Mouse (Mus musculus) stomach, postnatal 0 days (tissue): ENCODE results near the gene Ablim2. TPM values are rescaled to one million over a fixed set of nuclear protein-coding genes. Genes with fewer than 3 reads are reported as not detected.

Source experiments
- ATAC-seq: fragments of 200-750 bp; cut with Nextera tagmentation; 2 replicates; pipeline ENCODE4 v1.8.0; 2017; ENCODE audit not compliant: low FRiP score, low TSS enrichment
- DNase-seq: peaks from one replicate; pipeline ENCODE4 v3.0.0-alpha.2; 2016; ENCODE audit warnings: low spot score
- H3K27ac ChIP-seq: fragments of 300-500 bp; sonication (generic); replicated peaks from 2 replicates; pipeline ENCODE4 v1.5.1; 2014; ENCODE audit warnings: mild to moderate bottlenecking, control low read depth
- H3K27me3 ChIP-seq: fragments of 300-500 bp; sonication (generic); 2 replicates; pipeline ENCODE4 v1.6.1; 2014; ENCODE audit warnings: low read length; ENCODE audit not compliant: control insufficient read depth, insufficient read depth
- H3K36me3 ChIP-seq: fragments of 300-500 bp; sonication (generic); 2 replicates; pipeline ENCODE4 v1.6.1; 2014; ENCODE audit warnings: low read length, mixed read lengths; ENCODE audit not compliant: control insufficient read depth, insufficient read depth
- H3K4me1 ChIP-seq: fragments of 300-500 bp; sonication (generic); replicated peaks from 2 replicates; pipeline ENCODE4 v1.6.1; 2014; ENCODE audit warnings: antibody characterized with exemption; ENCODE audit not compliant: control insufficient read depth, insufficient read depth
- H3K4me2 ChIP-seq: fragments of 300-500 bp; sonication (generic); replicated peaks from 2 replicates; pipeline ENCODE4 v1.6.1; 2014; ENCODE audit warnings: low read depth, mild to moderate bottlenecking, control low read depth, moderate library complexity
- H3K4me3 ChIP-seq: fragments of 300-500 bp; sonication (generic); 2 replicates; pipeline ENCODE4 v1.5.1; 2014; ENCODE audit warnings: low read depth, low read length, control low read depth
- H3K9ac ChIP-seq: fragments of 300-500 bp; sonication (generic); 2 replicates; pipeline ENCODE4 v1.6.1; 2014; ENCODE audit warnings: mild to moderate bottlenecking, low read length, control low read depth, mixed read lengths
- H3K9me3 ChIP-seq: fragments of 300-500 bp; sonication (generic); 2 replicates; pipeline ENCODE4 v1.6.1; 2016; ENCODE audit warnings: low read length; ENCODE audit not compliant: control insufficient read depth
- CTCF ChIP-seq: IDR thresholded peaks from 2 replicates; pipeline ENCODE4 v1.5.1; 2016; ENCODE audit warnings: antibody characterized with exemption, low read depth, mild to moderate bottlenecking, moderate library complexity
- EP300 ChIP-seq: optimal IDR thresholded peaks from 2 replicates; pipeline ENCODE3; 2016; ENCODE audit warnings: antibody characterized with exemption
- WGBS: fragments of 180-500 bp; shearing (Covaris S2); extraction: QIAGEN DNeasy Blood & Tissue Kit; methylation state at CpG from one replicate; pipeline ENCODE4 v1.1.7; 2014; 5-methylcytosine and 5-hydroxymethylcytosine counted together
- polyA plus RNA-seq: library from polyadenylated mRNA; unstranded; fragments of >200 nt; fragmentation: Nextera tagmentation; extraction: Ambion mirVana; gene quantifications from 2 replicates; pipeline ENCODE4 v1.2.1, GENCODE M21; 2015

The Ablim2 gene
- polyA plus RNA-seq, 1 experiment from 2014 or later: 1.3 TPM

DNA sequence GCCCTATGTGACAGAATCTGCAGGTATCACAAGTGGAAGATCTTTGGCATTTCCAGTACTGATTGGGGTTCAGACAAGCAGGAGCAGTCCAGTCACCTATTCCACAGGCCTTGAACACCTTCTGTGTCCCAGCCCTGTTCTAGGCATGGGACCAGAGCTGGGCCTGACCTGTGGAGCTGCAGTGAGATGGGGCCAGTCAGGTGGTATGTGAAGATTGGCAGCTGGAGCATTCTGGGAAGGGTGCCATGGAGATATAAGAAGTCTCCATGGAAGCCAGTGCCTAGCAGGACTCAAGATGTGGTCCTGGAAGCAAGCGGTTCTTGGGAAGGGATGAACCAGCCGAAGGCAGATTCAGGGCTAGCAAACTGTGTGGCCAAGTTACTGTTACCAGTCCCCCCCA, 103.8 kb downstream of the Ablim2 start:
- no peak overlapping the region for H3K27ac ChIP-seq
- no peaks in the 10 kb centered on the region for H3K4me1 ChIP-seq
- ATAC-seq: no peak
- no peaks in the 10 kb centered on the region for H3K27me3 ChIP-seq
- TF ChIP-seq CTCF: no peak
- no peak for TF ChIP-seq EP300
- H3K36me3 ChIP-seq: no peaks in the 10 kb centered on the region
- WGBS: 82% methylated on average over 2 of the region's 2 CpGs
- H3K4me2 ChIP-seq: no peak overlapping the region
- no peak for DNase-seq
- no peak overlapping the region for H3K4me3 ChIP-seq
- no peak overlapping the region for H3K9ac ChIP-seq
- no peaks in the 10 kb centered on the region for H3K9me3 ChIP-seq

DNA sequence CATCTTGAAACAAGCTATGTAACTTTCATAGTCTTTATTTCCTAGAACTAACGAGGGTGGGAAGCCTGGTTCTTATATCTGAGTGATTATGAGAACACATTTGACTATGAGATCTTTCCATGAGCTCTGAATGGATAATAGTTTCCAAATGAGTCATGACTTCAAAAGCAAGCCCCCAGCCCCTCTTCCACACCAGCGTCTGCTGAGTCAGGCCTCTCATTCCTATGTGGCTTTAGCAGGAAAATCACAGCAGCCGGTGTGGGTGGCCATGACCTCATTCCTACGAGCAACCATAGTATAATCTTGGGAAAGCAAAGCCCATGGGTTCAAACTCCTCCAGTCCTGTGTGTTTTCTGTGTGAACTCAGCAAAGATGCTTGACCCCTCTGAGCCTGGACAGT, 112.3 kb downstream of the Ablim2 start:
- no peak for TF ChIP-seq CTCF
- no peak for TF ChIP-seq EP300
- Histone ChIP-seq H3K27me3 (no peaks in the 10 kb centered on the region), H3K9me3 (no peaks in the 10 kb centered on the region), H3K9ac (no peak overlapping the region), H3K27ac (no peak overlapping the region), H3K4me1 (no peaks in the 10 kb centered on the region), H3K4me2 (no peak overlapping the region), H3K4me3 (no peak overlapping the region), H3K36me3 (no peaks in the 10 kb centered on the region)
- ATAC-seq (peak; percentile 36; the same call in 1 of the 2 replicates), DNase-seq (no peak)
- 59% methylated on average over 4 of the region's 4 CpGs for WGBS

DNA sequence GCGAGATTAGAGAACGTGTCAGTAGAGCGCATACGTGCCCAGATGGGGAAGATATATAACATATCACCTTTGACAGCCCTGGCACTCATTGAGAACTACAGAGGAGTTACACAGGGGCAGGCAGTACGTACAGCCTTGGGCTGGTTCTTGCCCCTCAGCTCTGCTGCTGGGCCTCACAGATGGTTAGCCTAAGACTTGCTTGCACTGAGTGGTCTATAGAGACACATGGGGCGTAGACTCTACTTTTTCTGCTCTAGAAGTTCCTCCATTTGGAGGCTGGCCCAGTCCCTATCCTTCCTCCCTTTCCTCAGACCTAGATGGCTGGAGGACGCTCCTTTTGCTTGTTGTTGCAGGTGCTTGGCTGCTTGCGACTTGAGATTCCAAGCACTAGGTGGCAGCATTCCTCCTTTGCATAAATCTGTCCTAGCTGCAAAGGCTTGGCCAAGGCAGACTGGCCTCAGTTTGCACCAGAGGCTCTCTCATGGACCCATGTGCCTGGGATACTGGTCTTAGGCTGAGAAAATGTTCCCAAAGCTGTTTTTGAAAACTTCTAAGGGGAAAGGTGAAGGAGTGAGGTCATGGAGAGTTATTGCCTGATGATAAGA, 112.8 kb downstream of the Ablim2 start:
- Histone ChIP-seq H3K4me3 (no peak overlapping the region), H3K4me1 (no peaks in the 10 kb centered on the region), H3K4me2 (no peak overlapping the region), H3K9me3 (no peaks in the 10 kb centered on the region), H3K27ac (no peak overlapping the region), H3K9ac (no peak overlapping the region), H3K36me3 (no peaks in the 10 kb centered on the region), H3K27me3 (no peaks in the 10 kb centered on the region)
- ATAC-seq: peak; percentile 75
- WGBS: 46% methylated on average over 8 of the region's 8 CpGs
- peak; percentile 74 for DNase-seq
- TF ChIP-seq EP300 (no peak), CTCF (peak; percentile 95)

DNA sequence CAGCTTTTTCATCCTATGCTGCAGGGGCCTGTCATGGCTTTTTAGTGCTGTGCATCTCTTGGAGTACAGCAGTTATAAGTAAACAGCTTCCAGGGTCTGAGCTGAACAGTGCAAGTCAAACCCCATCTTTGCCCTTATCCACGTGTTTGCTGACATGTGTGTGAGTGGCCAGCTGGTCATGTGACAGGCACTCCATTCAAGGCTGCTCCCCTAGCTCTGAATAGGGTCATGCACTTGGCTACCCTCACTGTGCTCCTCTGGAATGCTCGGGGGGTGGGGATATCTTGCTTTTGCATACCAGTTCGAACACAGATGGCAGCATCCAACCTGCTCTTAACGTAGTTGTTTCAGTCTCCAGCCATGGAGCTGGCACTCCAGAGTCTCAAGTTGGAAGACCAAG, 115.7 kb downstream of the Ablim2 start:
- Histone ChIP-seq H3K4me3 (no peak overlapping the region), H3K27ac (no peak overlapping the region), H3K36me3 (no peaks in the 10 kb centered on the region), H3K4me2 (no peak overlapping the region), H3K9ac (no peak overlapping the region), H3K27me3 (no peaks in the 10 kb centered on the region), H3K4me1 (no peaks in the 10 kb centered on the region), H3K9me3 (no peaks in the 10 kb centered on the region)
- TF ChIP-seq EP300: no peak
- TF ChIP-seq CTCF: no peak
- 29% methylated on average over 4 of the region's 4 CpGs for WGBS
- ATAC-seq: no peak
- no peak for DNase-seq

DNA sequence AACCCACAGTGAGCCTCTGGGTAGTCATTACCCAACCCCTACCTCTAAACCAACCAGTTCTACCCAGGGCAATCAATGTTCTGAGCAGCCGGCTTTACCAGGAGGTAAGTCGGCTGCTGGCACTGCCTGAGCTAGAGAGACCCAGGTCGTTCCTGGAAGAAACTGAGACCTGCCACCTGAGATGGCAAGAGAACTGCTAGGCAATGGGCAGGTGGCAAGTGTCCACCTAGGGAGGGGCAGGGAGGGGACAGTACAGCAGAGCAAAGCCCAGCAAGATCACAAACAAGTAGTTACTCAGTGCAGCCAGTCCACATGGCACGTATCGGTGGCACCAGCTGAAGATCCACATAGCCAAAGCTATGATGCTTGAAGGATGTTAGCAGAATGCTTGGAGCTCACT, 118.6 kb downstream of the Ablim2 start:
- Histone ChIP-seq H3K9me3 (no peaks in the 10 kb centered on the region), H3K27me3 (no peaks in the 10 kb centered on the region), H3K9ac (no peak overlapping the region), H3K4me1 (no peaks in the 10 kb centered on the region), H3K4me2 (no peak overlapping the region), H3K36me3 (no peaks in the 10 kb centered on the region), H3K27ac (no peak overlapping the region), H3K4me3 (no peak overlapping the region)
- no peak for TF ChIP-seq CTCF
- no peak for TF ChIP-seq EP300
- no peak for ATAC-seq
- no peak for DNase-seq
- WGBS: 87% methylated on average over 5 of the region's 5 CpGs

DNA sequence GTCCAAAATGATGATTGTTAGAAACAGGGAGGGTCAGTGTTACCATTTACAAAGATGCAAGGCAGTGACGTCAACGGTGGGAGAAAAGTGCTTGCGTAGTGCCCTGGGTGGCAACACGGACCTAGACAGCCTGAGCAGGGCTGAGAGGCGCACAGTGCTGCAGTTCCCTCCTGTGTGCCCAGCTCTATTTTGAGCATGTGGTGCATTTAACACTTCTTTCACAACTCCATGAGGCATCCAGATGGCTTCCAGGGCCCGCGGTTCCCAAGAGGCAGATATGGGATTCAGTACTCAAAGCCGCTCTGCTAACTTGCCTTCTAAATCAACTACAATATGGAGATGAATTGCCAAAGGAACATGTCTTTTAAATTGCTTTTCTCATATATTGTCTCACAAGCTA, 121.5 kb downstream of the Ablim2 start:
- Histone ChIP-seq H3K9me3 (no peaks in the 10 kb centered on the region), H3K27me3 (no peaks in the 10 kb centered on the region), H3K9ac (no peak overlapping the region), H3K4me2 (no peak overlapping the region), H3K27ac (no peak overlapping the region), H3K4me1 (no peaks in the 10 kb centered on the region), H3K36me3 (no peaks in the 10 kb centered on the region), H3K4me3 (no peak overlapping the region)
- DNase-seq (no peak), ATAC-seq (no peak)
- 83% methylated on average over 8 of the region's 8 CpGs for WGBS
- no peak for TF ChIP-seq CTCF
- no peak for TF ChIP-seq EP300
